In the genomic region with DNA sequence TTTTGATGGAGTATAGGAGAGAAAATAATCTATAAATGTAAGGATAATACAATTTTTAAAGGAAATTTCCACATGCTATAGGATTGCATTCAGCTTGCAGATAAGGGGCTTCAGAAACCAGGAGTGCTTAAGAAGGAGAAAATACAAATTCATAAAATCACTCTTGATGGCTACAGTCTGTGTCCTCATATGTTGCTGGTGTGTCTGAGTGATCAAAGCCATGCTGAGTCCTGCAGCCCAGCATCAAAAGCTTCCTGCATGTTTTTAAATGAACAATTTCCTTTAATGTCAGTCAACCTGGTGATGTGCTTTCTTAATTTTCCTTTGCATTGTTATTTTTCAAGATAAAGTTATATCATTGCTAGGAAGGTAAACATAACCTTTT, we compare ENCODE assay signal across 16 mouse cellular contexts.
"Had no signal": no experiment of that assay in that cellular context is flagged by ENCODE, and none has a peak within 500 bp of the region (broad histone marks: within the 10 kb centered on the region; RNA-seq: fewer than 3 reads in every experiment).

No protein-coding gene starts in this region.

- H3K27me3 ChIP-seq: limb, embryonic 12.5 days; liver, embryonic 13.5 days; lung, embryonic 15.5 days; megakaryocyte, embryonic 14.5 days; neural tube, embryonic 13.5 days had no signal

- H3K4me3 ChIP-seq: limb, embryonic 12.5 days; liver, embryonic 13.5 days; lung, embryonic 15.5 days; megakaryocyte, embryonic 14.5 days; neural tube, embryonic 13.5 days had no signal

- H3K27ac ChIP-seq: limb, embryonic 12.5 days; liver, embryonic 13.5 days; lung, embryonic 15.5 days; macrophage; neural tube, embryonic 13.5 days had no signal

- H3K4me2 ChIP-seq: limb, embryonic 12.5 days; liver, embryonic 13.5 days; lung, embryonic 15.5 days; neural tube, embryonic 13.5 days had no signal

- H3K9me3 ChIP-seq: limb, embryonic 12.5 days; liver, embryonic 13.5 days; lung, embryonic 15.5 days; neural tube, embryonic 13.5 days had no signal

- H3K36me3 ChIP-seq: limb, embryonic 12.5 days; liver, embryonic 13.5 days; lung, embryonic 15.5 days; neural tube, embryonic 13.5 days had no signal

- DNase-seq: kidney, adult 8-10 months; kidney, postnatal 25 days; liver; liver, embryonic 13.5 days; liver, postnatal 0 days; lung, postnatal 14 days; retina, postnatal 1 day; right cerebral cortex, postnatal 4 days; spleen, adult 18-20 months; thymus, adult 18-20 months; thymus, postnatal 14 days had no signal

- H3K4me1 ChIP-seq: limb, embryonic 12.5 days; liver, embryonic 13.5 days; lung, embryonic 15.5 days; megakaryocyte, embryonic 14.5 days had no signal

- ATAC-seq: liver, postnatal 0 days had no signal

- H3K9ac ChIP-seq: limb, embryonic 12.5 days; liver, embryonic 13.5 days; liver, postnatal 0 days; lung, embryonic 15.5 days; neural tube, embryonic 13.5 days had no signal
